Mouse (Mus musculus): Measurements from ENCODE around the gene Map1b.

Gene Map1b

DNA sequence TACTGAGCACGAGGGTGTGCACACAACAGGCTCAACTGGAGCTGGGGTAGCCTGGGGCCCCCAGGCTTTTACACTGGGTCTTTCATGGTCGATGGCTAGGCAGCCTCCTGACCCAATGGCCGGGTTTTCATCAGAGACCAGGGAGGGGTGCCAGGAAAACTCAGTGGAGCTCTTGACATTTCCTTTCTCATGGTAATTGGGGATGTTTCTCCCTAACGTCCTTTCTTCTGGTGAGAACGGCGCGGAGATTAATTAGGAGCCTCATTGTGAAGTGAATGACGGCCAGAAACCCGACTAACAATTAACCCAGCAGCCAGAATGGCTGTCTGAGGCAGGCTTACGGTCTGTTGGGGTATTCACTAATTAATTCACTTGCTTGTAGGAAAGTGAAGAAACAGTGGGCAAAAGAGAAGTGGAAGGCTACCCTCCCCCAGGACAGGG, 71.9 kb downstream of the Map1b start:
- DNase-seq = no peak

DNA sequence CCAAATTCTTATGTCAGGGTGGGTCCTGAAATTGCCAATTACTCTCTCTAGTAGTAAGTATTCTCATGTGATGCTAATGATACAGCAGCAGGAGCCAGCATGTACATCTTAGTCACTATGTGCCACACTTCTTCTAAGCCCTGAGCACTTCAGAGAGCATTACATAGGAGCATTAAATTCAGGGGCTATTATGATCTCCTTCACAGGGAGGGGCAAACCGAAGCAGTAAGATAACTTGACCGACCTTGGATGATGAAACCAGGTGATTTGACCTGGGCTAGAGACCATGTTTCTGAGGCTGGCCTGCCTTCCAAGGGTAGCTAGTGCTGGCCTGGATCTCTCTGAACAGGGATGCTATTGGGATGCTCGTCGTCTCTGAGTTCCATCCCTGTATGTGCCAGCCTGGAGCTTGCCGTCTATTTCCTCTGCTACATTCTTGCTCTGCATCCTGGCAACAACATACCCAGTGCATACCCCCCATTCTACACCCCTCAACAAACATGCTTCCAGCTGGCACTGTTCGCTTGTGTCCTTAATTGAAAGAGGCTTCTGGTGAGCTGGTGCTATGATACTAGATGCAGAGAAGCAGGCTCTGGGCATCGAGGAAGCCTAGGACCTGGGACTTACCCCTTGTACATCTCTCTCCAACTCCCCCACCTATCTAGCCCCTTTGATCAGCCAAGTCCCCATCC, 72.7 kb downstream of the Map1b start:
- no peak for DNase-seq

DNA sequence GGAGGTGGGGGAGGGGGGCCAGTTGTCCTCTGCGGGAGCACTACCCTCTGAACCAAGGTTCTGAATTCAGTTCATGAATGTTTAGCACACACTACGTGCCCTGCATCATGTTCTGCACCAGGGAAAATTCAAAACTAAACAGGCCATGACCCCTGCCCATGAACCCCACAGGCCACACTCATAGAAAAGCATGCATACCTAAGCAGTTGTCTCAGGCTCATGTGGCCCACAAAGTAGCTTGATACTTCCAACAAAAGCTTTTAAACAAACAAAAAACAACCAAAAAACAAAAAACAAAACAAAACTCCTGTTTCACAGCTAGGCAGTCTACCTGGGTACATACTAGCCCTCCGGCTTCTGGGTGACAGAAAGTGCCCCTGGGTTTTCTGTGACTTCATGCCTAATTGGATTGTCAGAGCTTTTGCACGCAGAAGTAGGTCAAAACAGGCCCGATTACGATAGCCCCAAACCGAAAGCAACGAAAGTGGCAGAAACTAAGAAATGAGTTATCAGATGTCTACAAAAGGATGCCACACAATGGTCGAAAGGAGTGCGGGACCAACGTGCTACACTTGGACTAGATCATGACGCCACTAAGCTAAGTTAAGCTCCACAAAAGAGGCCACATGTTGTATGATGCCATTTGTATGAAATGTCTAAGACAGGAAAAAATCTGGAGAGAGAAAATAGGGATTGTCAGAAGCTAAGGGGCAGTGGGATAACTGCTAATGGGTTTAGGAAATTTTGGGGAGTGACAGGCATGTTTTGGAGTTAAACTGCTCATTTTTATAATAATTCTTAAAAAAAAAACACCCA, 73.7 kb downstream of the Map1b start:
- DNase-seq = no peak

DNA sequence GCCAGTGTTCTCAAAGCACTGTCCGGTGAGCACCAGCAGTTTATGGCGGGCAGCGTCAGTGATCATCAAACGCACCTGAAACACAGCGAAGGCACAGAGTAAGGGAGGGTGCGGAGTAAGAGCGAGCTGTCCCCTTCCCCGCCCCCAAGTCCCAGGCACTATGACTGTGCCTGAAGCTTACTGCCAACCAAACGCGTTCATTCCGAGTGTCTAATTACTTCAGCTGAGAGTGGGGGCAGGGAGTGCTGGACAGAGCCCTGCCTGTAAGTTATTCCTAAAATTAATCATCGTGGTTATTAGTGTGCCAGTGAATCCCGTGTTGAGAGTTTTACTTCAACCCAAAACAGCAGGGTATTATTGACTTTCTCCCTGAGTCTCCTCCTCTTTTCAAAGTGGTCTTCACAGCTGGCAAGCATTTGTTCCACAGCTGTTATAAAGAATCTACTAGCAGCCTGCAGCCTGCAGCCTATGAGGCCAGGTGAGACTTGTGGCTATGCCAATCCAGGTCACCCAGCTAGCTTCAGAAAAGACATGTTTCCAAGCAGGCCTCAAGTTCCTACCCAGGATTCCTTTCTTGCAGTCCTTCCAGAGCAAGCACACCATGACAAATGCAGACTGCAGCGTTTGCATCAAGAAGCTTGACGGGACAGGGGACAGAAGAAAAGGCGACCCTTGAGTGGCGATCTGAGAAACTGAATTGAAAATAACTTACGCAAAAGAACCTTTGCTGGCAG, 74.5 kb downstream of the Map1b start:
- no peak for DNase-seq

DNA sequence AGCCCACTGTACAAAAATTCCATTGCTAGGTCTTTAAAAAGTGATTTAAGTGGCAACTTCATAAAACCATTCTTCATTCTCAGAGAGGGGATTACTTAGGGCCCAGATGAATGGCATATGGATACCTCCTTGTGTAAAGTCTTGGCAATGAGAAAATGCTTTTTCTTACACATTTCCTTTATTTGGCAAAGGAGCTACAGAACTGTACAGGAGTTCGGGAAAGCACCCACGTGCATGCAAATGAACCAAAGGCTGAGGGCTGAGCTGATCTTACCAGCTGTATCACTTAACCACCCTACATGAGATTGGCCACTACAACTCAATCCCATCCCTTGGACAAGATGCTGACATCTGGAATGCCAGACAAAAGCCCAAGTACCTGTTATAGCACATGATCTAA, 76.1 kb downstream of the Map1b start:
- DNase-seq = no peak

DNA sequence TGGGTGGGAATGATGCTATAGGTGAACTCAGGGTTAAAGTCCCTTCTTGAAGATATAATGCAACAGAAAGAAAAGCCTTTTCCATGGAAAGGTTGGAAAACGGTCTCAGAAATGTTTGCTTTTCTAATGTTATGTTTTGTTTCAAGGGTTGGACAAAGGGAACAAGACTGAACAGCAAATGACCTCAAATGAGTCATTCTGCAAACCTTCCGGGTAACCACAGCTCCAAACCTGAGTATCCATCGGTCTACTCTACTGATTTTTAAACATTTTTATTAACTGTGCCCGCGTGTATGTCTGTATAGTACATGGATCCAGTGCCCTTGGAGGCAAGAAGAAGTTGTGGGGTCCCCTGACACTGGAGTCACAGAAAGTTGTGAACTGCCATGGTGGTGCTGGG, 77.0 kb downstream of the Map1b start:
- DNase-seq = no peak

DNA sequence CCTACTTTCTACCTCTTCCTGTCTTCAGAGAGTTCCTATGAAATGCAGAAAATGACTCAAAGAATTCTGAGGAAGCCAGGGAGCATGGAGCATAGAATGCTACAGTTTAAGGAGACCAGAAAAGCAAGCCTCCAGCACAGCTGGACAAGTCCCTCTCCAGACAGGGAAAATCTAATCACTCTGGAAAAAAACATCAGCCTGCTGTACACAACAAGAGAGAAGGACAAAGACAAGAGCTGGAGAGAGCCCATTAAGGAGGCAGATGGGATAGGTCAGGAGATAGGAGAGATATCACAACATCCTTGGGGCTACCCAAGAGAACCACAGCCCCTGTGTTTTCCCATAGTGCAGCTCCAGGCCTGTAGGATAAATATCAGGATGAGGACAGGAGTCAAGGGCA, 79.3 kb downstream of the Map1b start:
- no peak for DNase-seq

DNA sequence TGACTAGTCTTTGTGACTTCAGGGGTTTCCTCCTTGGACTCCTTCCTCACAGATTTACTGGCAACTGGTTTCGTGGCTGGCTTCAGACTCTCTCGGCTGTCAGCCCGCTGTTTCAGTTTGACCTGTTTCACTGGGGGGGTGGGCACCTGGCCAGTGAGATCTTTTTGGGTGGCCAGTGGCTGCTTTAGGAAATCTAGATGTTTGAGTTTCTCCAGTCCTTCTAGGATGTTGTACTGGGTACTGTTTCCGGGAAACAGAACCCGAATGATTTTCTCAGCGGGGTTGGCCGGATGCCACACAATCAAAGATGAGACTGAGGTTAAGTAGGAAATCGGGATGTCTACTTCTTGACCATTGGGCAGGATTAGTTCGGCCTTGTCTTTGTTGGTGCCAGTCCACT, 81.8 kb downstream of the Map1b start:
- DNase-seq = no peak

DNA sequence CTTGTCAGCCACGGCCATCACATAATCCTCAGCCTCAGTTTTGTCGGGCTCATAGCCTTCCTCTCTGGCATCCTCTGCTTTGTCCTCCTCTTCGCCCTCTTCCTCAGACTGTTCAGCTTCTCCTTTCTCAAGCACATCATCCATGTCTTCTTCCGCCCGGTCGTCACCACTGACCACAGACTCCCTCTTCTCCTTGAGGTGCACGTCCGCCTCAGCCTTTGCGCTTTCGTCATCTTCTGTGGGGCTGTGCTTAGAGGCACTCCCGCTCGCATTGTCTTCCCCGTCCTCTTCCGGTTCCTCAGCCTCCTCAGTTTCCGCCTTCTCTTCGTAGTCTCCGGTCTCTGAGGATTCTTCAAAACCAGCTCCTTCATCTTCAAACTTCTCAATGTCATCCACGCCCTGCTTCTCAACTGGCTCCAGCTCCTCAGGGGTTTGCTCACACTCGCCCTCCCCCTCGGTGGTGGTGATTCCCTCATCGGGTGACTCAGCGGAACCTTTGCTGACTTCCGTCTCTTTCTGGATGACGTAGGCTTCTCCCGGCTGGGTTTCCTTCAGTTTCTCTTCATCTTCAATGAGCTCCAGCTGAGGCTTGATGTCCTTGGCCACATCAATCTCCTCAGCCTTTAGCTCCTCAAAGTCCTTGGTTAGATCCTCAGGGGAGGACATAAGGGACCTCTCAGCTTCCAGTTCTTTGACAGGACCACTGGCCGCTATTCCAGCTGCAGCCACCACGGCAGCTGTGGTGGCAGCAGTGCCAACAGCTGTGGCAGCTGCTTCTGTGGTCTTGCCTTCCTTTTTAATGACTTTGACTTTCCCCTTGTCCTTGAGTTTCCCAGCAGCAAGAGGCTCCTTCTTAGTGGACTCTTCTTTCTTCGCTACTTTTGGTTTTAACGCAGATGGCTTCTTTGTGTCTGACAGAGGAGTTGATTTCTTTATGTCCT, 83.0 kb downstream of the Map1b start:
- no peak for DNase-seq

DNA sequence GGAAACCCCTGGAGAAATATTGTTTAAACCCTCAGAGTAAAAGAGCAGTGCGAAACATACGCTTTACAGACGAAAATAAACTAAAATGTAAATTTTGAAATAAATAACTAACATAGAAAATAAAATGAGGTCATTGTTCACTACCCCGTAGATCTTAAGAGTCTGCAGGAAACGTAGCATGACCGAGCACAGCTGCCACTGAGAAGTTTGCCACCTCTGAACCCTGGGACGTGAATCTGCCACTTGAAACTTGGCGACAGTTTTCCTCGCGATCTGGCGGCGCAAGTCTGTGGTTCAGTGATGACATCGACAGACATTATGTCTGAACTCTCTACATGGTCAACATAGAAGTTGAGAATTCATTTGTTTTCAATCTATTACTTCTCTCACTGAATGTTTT, 92.8 kb downstream of the Map1b start:
- DNase-seq = no peak

DNA sequence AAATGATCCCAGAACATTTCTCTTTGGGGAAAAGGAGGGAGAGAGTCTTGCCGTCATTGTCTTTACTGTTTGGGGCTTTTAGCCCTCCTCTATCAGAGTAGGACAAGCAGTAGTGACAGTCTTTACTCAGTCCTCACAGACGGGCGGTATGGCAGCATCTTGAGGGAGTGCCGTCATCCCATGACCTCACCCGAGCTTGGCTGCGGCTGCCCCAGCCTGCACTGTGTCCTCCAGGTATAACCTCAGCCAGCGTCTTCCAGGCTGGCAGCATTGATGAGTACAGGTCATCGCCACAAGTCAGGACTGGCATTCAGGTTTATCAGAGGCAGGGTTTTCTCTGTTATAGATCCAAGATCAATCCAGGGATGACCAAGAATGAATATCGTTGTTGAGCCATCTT, 99.7 kb downstream of the Map1b start:
- DNase-seq = no peak

DNA sequence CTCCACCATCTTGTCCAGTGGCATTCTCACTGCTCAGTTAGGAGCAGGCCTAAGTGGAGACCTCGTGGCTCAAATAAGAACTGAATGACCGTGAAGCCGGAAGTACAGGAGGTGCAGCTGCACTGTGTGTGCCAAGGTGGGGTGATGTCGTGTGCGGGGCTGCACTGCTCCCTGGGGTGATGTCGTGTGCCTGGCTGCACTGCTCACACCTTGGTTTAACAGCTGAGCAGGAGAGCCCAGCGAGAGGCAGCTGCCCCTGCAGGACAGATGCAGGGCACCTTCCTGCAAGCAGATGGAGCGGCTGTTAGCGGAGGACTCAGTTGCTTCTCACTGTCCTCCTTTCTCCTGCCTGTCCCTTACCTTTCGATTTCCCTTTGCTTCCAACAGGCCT, 102.0 kb downstream of the Map1b start:
- DNase-seq = no peak

DNA sequence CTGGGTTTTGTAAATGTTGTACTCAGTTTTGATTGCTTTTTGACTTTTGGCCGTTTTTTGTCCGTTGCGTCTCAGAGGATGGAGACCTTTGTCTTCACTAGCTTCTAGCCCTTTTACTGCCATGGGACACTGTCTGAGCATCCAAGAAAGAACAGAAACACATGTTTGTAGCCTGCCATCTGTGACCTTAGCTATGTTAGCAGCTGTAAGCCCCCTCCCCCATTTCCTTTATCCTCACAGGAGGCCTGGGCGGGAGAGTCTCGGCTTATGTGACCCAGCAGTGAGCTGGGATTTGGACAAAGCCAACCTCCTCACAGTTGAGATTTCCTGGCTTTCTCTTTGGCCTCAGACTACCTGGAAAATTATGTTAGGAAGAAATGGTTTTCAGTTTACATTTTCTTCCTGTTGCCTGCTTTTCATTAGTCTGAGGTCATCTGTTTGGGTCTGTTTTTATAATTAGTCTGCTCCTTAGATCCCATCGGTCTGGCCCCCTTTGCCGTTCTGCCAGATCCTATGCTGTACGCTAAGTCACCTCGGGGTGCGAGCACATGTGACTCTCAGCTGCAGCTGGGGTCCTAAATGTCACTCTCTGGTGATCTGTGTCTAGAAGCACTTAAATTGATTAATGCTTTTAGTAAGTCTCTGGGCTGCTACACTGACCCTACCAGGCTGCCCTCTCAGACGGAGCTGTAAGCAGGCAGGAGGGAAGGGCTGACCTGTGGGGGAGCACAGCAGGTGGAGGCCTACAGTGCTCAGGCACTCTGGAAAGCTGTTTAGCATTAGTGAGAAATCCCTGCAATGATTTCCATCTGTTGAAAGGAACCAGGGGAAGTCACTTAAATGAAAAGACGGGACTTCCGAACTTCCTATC, 102.6 kb downstream of the Map1b start:
- no peak for DNase-seq

DNA sequence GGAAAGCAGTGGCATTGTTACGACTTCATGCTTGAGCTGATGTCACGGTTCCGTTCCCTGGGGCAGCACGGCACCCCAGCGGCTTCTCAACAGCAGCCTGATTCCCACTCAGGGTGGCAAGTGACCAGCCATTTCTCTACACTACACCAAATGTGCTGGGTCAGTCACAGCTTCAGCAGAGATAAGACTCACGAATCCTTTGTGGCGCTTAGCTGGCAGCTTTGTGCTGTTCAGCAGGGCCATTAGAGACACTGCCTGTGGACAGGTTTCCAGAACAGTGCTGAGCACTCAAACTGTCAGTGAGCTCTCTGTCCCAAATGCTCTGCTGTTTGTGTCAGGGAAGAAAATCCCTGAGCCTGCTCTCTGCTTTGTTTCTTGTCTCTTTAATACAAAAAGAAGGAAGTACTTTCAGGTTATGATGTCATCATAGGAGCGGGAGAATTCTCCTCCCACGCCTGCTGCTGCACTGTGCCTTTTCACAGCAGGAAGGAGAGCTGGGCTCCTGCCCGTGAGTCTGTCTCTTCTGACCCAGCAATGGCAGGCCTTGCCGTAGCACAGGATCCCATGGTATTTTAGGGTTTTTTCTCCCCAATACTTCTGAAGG, 103.8 kb downstream of the Map1b start:
- peak; percentile 22 for DNase-seq

DNA sequence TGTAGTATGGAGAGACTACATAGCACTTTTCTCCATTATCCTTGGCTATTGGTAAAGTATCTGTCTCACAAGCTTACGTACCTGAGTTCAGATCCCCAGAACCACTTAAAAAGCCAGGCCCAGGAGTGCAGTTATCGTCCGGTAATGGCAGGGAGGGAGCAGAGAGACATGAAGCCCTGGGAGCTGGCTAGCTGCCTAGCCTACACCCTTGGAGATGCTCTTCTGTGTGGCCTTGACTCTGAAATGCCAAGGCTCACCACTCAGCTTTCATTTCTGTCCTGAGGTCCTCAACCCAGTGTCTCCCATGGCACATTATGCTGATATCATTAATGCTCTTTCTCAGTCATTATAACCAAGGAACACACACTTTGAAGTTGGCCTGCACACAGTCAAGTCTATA, 104.6 kb downstream of the Map1b start:
- no peak for DNase-seq

DNA sequence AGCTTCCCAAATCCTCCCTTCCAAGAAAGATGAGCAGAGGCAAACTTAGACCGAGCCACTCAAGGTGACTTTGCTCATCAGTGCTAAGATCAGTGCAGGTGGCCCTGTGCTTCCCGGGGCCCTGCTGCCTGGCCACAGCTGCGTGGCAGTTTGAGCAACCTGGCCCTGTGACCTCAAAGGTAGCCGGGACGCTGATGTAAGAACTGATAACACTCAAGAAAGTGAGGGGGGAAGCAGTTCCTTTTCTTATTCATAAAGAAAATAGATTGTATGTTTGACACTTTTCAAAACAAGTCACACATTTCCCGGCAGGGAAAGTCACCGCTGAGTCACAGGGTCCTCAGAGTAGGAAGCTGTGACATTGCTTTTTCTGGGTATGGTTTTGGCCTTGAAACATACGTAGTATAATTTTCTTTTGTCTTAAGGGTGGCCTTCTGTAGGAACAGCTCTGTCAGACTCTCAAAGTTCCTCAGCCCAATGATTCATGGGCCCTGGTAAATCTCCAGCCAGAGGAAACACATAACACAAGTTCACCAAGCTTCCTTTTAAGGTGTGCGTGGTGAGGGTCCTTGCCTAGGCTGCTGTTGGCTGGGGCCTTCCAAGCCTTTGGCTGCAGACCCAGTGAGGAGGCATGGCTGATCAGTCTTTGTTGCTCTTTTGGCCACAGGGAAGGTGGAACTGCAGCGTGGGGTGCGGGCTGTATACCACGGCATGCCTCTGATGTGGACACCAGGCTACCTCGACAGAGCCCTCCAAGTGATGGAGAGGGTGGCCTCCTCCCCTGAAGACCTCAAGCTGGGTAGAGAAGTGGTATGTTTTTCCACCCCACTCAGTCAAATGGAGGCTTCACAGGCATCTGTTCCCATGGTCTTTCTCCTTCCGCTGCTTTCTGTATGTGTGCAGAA, 105.5 kb downstream of the Map1b start:
- DNase-seq = peak; percentile 34

DNA sequence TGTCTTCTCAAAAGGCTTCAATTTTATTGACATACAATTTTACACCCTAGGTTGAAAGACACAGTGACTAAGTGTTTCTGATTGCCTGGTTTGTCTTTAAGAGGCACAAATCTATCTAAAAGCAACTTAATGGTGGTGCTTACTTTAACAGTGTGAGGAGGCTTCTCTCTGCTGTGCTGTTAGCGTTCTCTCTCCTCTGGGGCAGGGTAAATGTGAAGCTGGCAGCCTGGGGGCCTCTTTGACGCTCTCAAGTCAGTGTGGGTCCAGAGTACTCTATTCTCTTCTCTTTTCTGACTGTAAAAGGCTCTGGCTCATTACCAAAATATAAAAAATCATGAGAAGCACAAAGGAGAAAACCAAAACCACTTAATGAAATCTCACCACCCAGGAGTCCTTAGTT, 107.1 kb downstream of the Map1b start:
- no peak for DNase-seq

DNA sequence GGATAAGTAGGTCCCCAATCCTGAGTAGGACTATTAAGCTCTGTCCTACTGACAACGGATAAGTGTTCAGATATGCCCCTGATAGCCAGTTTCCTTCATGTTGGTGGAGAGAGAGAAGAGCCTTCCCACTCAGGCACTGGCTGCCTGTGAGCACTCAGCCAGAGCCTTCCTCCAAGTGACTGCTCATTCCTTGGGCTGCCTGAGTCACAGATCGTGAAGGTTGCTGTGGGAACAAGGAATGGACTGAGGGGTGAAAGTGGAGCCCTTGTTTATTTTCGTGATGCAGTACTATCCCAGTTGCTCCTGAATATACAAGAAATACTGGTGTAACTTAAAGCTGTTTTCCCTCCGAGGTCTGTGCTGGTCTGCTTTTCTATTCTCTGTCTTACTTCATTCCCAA, 117.0 kb downstream of the Map1b start:
- no peak for DNase-seq

DNA sequence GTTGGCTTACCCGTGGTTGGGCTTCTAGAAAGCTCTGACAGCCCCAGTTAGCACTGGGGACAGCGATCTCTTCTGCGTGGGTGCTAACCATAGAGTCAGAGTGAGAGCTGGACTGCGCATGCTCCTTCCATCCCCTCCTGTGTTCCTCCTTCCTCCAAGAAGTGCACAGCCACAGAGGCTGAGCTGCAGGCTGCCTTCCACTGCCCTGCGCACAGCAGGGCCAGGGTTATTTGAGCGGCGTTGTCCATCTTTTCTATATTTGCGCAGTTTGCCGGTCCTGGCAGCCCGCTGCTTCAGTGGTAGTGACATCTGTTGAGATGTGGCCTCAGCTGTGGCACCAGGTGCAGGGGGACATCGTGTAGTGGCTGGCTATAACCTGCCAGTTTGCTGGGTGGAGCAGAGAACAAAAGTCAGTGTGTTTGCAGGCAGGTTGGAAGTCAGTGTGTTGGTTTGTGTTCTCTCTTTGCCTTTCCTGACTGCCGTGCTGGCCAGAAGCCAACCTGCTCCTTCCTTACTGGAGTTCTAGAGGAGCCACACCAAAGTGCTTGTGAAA, 118.1 kb downstream of the Map1b start:
- no peak for DNase-seq

DNA sequence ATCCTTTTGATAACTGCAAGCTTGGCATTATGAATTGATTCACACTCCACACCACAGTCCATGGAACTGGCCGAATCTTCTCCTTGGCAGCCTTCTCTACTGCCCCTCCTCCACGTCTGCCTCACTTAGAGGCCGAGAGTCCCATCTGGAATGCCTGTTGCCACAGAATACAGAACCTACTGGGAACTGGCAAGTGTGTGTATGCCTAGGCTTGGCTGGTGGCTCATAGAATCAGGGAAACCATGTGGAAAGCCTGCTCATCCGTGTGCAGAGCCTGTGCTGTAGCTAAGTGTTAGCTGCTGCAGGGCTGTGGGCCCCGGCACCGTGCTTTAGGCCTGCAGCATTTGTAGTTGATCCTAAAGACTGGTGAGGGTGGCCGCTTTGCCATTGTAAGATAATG, 119.1 kb downstream of the Map1b start:
- no peak for DNase-seq

Measured in thymus, postnatal 14 days (tissue).